Mouse (Mus musculus) erythroblast, embryonic 14.5 days (primary cell): ENCODE results near the gene Slco3a1. TPM values are rescaled to one million over a fixed set of nuclear protein-coding genes. Genes with fewer than 3 reads are reported as not detected.

Experiments
- H3K27me3 ChIP-seq: 2 replicates; pipeline ENCODE4 v1.6.1; 2012; ENCODE audit warnings: inconsistent platforms; ENCODE audit not compliant: control insufficient read depth
- H3K36me3 ChIP-seq: 2 replicates; pipeline ENCODE4 v1.6.1; 2012; ENCODE audit warnings: mild to moderate bottlenecking, inconsistent platforms; ENCODE audit not compliant: control insufficient read depth
- H3K4me1 ChIP-seq: 2 replicates; pipeline ENCODE4 v1.6.1; 2012; ENCODE audit warnings: inconsistent platforms; ENCODE audit not compliant: control insufficient read depth
- H3K4me3 ChIP-seq: replicated peaks from 2 replicates; pipeline ENCODE3; 2012; ENCODE audit warnings: moderate library complexity, mild to moderate bottlenecking, inconsistent platforms
- H3K9me3 ChIP-seq: 2 replicates; pipeline ENCODE4 v1.6.1; 2012; ENCODE audit warnings: low read length, inconsistent platforms, mixed read lengths; ENCODE audit not compliant: control insufficient read depth
- GATA1 ChIP-seq: IDR thresholded peaks from 2 replicates; pipeline ENCODE4 v1.6.1; 2012; ENCODE audit warnings: low read length, inconsistent platforms, mixed read lengths
- TAL1 ChIP-seq: IDR thresholded peaks from 3 replicates; pipeline ENCODE4 v1.6.1; 2012; ENCODE audit warnings: low read length, inconsistent platforms, mixed read lengths
- polyA plus RNA-seq: library from polyadenylated mRNA; stranded (reverse); fragments of >175 nt; gene quantifications from 2 replicates; pipeline ENCODE4 v1.2.3, GENCODE M21; 2012

Gene Slco3a1
- polyA plus RNA-seq, 1 experiment: 0.06 TPM

- Histone ChIP-seq H3K36me3 (no peaks in the 10 kb centered on the region), H3K9me3 (no peaks in the 10 kb centered on the region), H3K4me3 (no peak overlapping the region), H3K27me3 (no peaks in the 10 kb centered on the region), H3K4me1 (no peaks in the 10 kb centered on the region)
- TF ChIP-seq TAL1 (no peak), GATA1 (no peak)
Observed at GRCm38 (mm10) chr7:74484024-74484385, 70.6 kb downstream of the Slco3a1 start.

- H3K36me3 ChIP-seq: no peaks in the 10 kb centered on the region
- H3K9me3 ChIP-seq: no peaks in the 10 kb centered on the region
- TF ChIP-seq TAL1 (no peak), GATA1 (no peak)
- H3K4me1 ChIP-seq: no peaks in the 10 kb centered on the region
- no peak overlapping the region for H3K4me3 ChIP-seq
- H3K27me3 ChIP-seq: no peaks in the 10 kb centered on the region
Observed at GRCm38 (mm10) chr7:74483294-74484023, 71.1 kb downstream of the Slco3a1 start.

- Histone ChIP-seq H3K4me1 (no peaks in the 10 kb centered on the region), H3K27me3 (no peaks in the 10 kb centered on the region), H3K4me3 (no peak overlapping the region), H3K9me3 (no peaks in the 10 kb centered on the region), H3K36me3 (no peaks in the 10 kb centered on the region)
- TF ChIP-seq TAL1 (no peak), GATA1 (no peak)
Observed at GRCm38 (mm10) chr7:74471740-74472139, 82.8 kb downstream of the Slco3a1 start.

GRCm38 (mm10) chr7:74466886-74467285, 87.7 kb downstream of the Slco3a1 start:
- Histone ChIP-seq H3K27me3 (no peaks in the 10 kb centered on the region), H3K4me1 (no peaks in the 10 kb centered on the region), H3K9me3 (no peaks in the 10 kb centered on the region), H3K36me3 (no peaks in the 10 kb centered on the region), H3K4me3 (no peak overlapping the region)
- TF ChIP-seq TAL1: no peak
- no peak for TF ChIP-seq GATA1

GRCm38 (mm10) chr7:74464638-74465037, 89.9 kb downstream of the Slco3a1 start:
- H3K4me1 ChIP-seq: no peaks in the 10 kb centered on the region
- H3K27me3 ChIP-seq: no peaks in the 10 kb centered on the region
- no peaks in the 10 kb centered on the region for H3K9me3 ChIP-seq
- no peak overlapping the region for H3K4me3 ChIP-seq
- H3K36me3 ChIP-seq: no peaks in the 10 kb centered on the region
- no peak for TF ChIP-seq TAL1
- no peak for TF ChIP-seq GATA1

- no peak for TF ChIP-seq GATA1
- TF ChIP-seq TAL1: no peak
- Histone ChIP-seq H3K9me3 (no peaks in the 10 kb centered on the region), H3K36me3 (no peaks in the 10 kb centered on the region), H3K27me3 (no peaks in the 10 kb centered on the region), H3K4me1 (no peaks in the 10 kb centered on the region), H3K4me3 (no peak overlapping the region)
Observed at GRCm38 (mm10) chr7:74462451-74462850, 92.1 kb downstream of the Slco3a1 start.

GRCm38 (mm10) chr7:74461736-74462135, 92.8 kb downstream of the Slco3a1 start:
- Histone ChIP-seq H3K9me3 (no peaks in the 10 kb centered on the region), H3K36me3 (no peaks in the 10 kb centered on the region), H3K4me3 (no peak overlapping the region), H3K4me1 (no peaks in the 10 kb centered on the region), H3K27me3 (no peaks in the 10 kb centered on the region)
- TF ChIP-seq GATA1 (no peak), TAL1 (no peak)

- no peaks in the 10 kb centered on the region for H3K9me3 ChIP-seq
- no peaks in the 10 kb centered on the region for H3K4me1 ChIP-seq
- H3K4me3 ChIP-seq: no peak overlapping the region
- no peak for TF ChIP-seq TAL1
- no peak for TF ChIP-seq GATA1
- no peaks in the 10 kb centered on the region for H3K36me3 ChIP-seq
- H3K27me3 ChIP-seq: no peaks in the 10 kb centered on the region
Observed at GRCm38 (mm10) chr7:74461146-74461545, 93.4 kb downstream of the Slco3a1 start.

- Histone ChIP-seq H3K27me3 (no peaks in the 10 kb centered on the region), H3K4me3 (no peak overlapping the region), H3K4me1 (no peaks in the 10 kb centered on the region), H3K9me3 (no peaks in the 10 kb centered on the region), H3K36me3 (no peaks in the 10 kb centered on the region)
- TF ChIP-seq TAL1: no peak
- no peak for TF ChIP-seq GATA1
Observed at GRCm38 (mm10) chr7:74459812-74460211, 94.8 kb downstream of the Slco3a1 start.

- TF ChIP-seq GATA1 (no peak), TAL1 (no peak)
- no peaks in the 10 kb centered on the region for H3K27me3 ChIP-seq
- H3K4me1 ChIP-seq: no peaks in the 10 kb centered on the region
- no peak overlapping the region for H3K4me3 ChIP-seq
- no peaks in the 10 kb centered on the region for H3K9me3 ChIP-seq
- no peaks in the 10 kb centered on the region for H3K36me3 ChIP-seq
Observed at GRCm38 (mm10) chr7:74459277-74459676, 95.3 kb downstream of the Slco3a1 start.
